Mouse (Mus musculus) CH12.LX (cell line): Measurements from ENCODE around the gene Fbxw4.

Source experiments
- BHLHE40 ChIP-seq: IDR thresholded peaks from 2 replicates; pipeline ENCODE4 v1.6.1; 2011; ENCODE audit warnings: mild to moderate bottlenecking, low read depth, low read length, improper control_type of control experiment
- CTCF ChIP-seq, 2 experiments: IDR thresholded peaks in 1 of 2; conservative IDR thresholded peaks in 1 of 2; 2 replicates each; pipeline ENCODE4 v1.5.1; 2011 to 2012; ENCODE audit warnings: low read depth in 2 of 2, low read length in 2 of 2, improper control_type of control experiment in 1 of 2, inconsistent platforms in 1 of 2, mild to moderate bottlenecking in 1 of 2, moderate library complexity in 1 of 2
- ELF1 ChIP-seq: IDR thresholded peaks from 2 replicates; pipeline ENCODE4 v1.6.1; 2014; ENCODE audit warnings: low read depth, mild to moderate bottlenecking, inconsistent platforms, low read length, improper control_type of control experiment
- JUND ChIP-seq: conservative IDR thresholded peaks from 2 replicates; pipeline ENCODE4 v1.6.1; 2011; ENCODE audit warnings: low read depth, low read length, improper control_type of control experiment
- POLR2A ChIP-seq: IDR thresholded peaks from 2 replicates; pipeline ENCODE4 v1.6.1; 2011; ENCODE audit warnings: low read depth, mild to moderate bottlenecking, improper control_type of control experiment, low read length
- ZNF384 ChIP-seq: IDR thresholded peaks from 2 replicates; pipeline ENCODE4 v1.6.1; 2012; ENCODE audit warnings: low read depth, low read length, improper control_type of control experiment, inconsistent platforms

GRCm38 (mm10) chr19:45577141-45577750 is 82.9 kb downstream of the Fbxw4 start:
- TF ChIP-seq CTCF (conservative IDR thresholded peaks at IDR 0.05 in 1 of 2, IDR thresholded peaks at IDR 0.05 in 1 of 2; ENCODE audit: low read depth in 2 of 2, low read length in 2 of 2), result no peak
- no peak for TF ChIP-seq ELF1
- TF ChIP-seq POLR2A, result no peak
- no peak for TF ChIP-seq JUND
- TF ChIP-seq BHLHE40, result no peak
- TF ChIP-seq ZNF384, result no peak
